Mouse (Mus musculus): ENCODE data around the gene Ttl. TPM values are rescaled to one million over a fixed set of nuclear protein-coding genes. Genes with fewer than 3 reads are reported as not detected.
A peak's percentile ranks its signal among the peaks of the same experiment; 100 is the strongest.

The Ttl gene
- polyA plus RNA-seq, 1 experiment = 14.0 TPM

GRCm38 (mm10) chr2:129061456-129062059 lies 4.2 kb upstream of the Ttl start:
- Histone ChIP-seq H3K27ac (replicated peaks; ENCODE audit: low read depth, low read length) (no peak overlapping the region), H3K4me3 (ENCODE audit: insufficient read depth, low read depth, low read length) (no peak overlapping the region)

DNA sequence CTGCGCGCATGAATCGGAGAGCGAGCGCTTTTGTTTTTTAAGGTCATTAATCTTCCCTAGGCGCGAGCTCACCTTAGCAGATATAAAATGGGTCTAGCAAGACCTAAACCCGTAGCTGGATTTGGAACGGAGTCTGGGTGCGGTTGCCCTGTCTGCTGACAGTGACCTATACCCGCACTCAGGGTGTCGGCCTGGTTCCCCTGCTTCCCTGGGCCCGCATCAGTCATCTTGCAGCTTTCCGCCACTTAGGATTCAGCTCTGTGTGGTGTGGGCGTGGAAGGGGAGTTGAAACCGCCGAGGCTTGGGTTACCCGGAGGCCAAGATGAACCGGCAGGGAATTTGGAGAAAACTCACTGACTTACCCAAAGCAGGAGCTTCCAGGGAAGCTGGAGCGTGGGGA lies 584 bp downstream of the Ttl start:
- H3K27ac ChIP-seq (replicated peaks; ENCODE audit: low read depth, low read length) = 0 out of 2 replicates have a peak overlapping the region, but pooled peaks have one; percentile 25
- peak overlapping the region; percentile 94 for H3K4me3 ChIP-seq (ENCODE audit: insufficient read depth, low read depth, low read length)
- peaks cover 6% of the 10 kb centered on the region for H3K4me1 ChIP-seq (ENCODE audit: control insufficient read depth, insufficient read depth, insufficient read length, low read length)

More at GRCm38 (mm10) chr2:129061456-129062059, 4.2 kb upstream of the Ttl start:
- peaks cover under 1% of the 10 kb centered on the region; the same call in 1 of the 2 replicates for H3K4me1 ChIP-seq (ENCODE audit: control insufficient read depth, insufficient read depth, insufficient read length, low read length)

GRCm38 (mm10) chr2:129070296-129070695 lies 4.6 kb downstream of the Ttl start:
- Histone ChIP-seq H3K4me3 (ENCODE audit: insufficient read depth, low read depth, low read length) (no peak overlapping the region), H3K27ac (replicated peaks; ENCODE audit: low read depth, low read length) (no peak overlapping the region), H3K4me1 (ENCODE audit: control insufficient read depth, insufficient read depth, insufficient read length, low read length) (peaks cover 6% of the 10 kb centered on the region)

DNA sequence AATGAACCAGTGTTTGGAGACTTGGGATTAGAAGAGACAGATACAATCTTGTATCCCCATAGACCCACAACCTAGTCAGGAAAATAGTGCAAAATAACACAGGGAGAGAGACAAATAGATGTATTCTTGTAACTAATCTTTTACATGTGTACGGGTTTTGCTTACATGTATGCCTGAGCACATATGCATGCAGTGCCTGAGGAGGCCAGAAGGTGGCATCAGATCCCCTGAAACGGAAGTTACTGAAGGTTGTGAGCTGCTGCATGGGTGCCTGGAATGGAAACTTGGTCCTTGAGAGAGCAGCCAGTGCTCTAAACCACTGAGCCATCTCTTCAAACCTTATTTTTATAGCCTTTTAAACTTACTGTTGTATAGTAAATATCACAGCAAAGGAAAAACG lies 12.6 kb downstream of the Ttl start:
- Histone ChIP-seq H3K4me1 (ENCODE audit: control insufficient read depth, insufficient read depth, insufficient read length, low read length) (no peaks in the 10 kb centered on the region), H3K27ac (replicated peaks; ENCODE audit: low read depth, low read length) (no peak overlapping the region), H3K4me3 (ENCODE audit: insufficient read depth, low read depth, low read length) (no peak overlapping the region)

DNA sequence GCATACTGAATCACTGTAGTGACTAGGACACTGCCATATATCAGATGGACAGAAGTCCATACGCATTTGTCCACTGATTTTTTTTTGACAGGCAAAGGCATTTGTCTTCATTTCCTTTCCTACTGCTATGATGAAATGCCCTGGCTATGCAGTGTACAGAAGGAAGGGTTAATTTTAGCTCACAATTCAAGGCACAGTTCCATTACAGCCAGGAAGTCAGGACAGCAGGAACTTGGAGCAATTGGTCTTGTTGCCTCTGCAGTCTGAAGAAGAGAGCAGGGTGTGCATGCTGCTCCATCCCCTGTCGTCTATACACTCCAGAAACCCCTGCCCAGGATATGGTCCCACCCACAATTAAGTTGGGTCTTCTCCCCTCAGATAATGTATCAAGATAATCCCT lies 13.5 kb downstream of the Ttl start:
- Histone ChIP-seq H3K4me1 (ENCODE audit: control insufficient read depth, insufficient read depth, insufficient read length, low read length) (no peaks in the 10 kb centered on the region), H3K4me3 (ENCODE audit: insufficient read depth, low read depth, low read length) (no peak overlapping the region), H3K27ac (replicated peaks; ENCODE audit: low read depth, low read length) (no peak overlapping the region)

DNA sequence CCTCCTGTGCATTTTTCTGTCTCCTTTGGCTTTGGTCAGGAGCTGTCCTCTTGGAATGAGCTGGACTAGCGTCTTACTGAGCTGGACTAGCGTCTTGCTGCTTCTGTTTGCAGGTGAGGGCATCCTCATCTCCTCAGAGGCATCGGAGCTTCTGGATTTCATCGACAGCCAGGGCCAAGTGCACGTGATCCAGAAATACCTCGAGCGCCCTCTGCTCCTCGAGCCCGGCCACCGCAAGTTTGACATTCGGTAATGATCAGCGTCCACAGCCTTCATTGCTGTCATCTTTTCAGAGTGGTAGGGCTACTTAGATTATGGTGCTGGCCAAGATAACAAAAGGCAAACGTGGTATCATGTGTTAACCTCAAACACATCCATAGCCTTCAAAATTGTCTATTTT lies 15.4 kb downstream of the Ttl start:
- Histone ChIP-seq H3K4me3 (ENCODE audit: insufficient read depth, low read depth, low read length) (no peak overlapping the region), H3K27ac (replicated peaks; ENCODE audit: low read depth, low read length) (no peak overlapping the region), H3K4me1 (ENCODE audit: control insufficient read depth, insufficient read depth, insufficient read length, low read length) (no peaks in the 10 kb centered on the region)

GRCm38 (mm10) chr2:129083514-129083913 lies 17.8 kb downstream of the Ttl start:
- Histone ChIP-seq H3K4me1 (ENCODE audit: control insufficient read depth, insufficient read depth, insufficient read length, low read length) (no peaks in the 10 kb centered on the region), H3K4me3 (ENCODE audit: insufficient read depth, low read depth, low read length) (no peak overlapping the region), H3K27ac (replicated peaks; ENCODE audit: low read depth, low read length) (no peak overlapping the region)

- H3K4me3 ChIP-seq (ENCODE audit: insufficient read depth, low read depth, low read length) = no peak overlapping the region
- H3K4me1 ChIP-seq (ENCODE audit: control insufficient read depth, insufficient read depth, insufficient read length, low read length) = no peaks in the 10 kb centered on the region
- no peak overlapping the region for H3K27ac ChIP-seq (replicated peaks; ENCODE audit: low read depth, low read length)
Measured at GRCm38 (mm10) chr2:129084959-129085358, 19.2 kb downstream of the Ttl start.

DNA sequence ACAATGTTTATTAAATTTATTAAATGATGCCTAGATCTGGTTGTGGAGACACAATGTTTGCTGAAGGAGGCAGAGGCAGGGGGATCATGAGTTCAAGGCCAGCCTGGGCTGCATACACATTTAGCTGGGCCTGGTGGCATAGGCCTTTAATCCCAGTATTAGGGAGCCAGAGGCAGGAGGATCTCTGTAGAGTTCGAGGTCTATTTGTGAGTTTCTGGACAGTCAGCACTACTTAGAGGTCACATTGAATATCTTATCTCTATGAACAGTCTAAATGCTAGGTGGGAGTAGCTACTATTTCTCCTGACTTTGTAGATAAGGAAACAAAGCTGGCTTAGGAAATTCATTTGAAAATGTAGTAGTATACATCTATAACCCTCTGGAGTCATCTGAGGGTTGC lies 21.8 kb downstream of the Ttl start:
- Histone ChIP-seq H3K4me1 (ENCODE audit: control insufficient read depth, insufficient read depth, insufficient read length, low read length) (no peaks in the 10 kb centered on the region), H3K4me3 (ENCODE audit: insufficient read depth, low read depth, low read length) (no peak overlapping the region)

GRCm38 (mm10) chr2:129090370-129090769 lies 24.6 kb downstream of the Ttl start:
- Histone ChIP-seq H3K4me3 (ENCODE audit: insufficient read depth, low read depth, low read length) (no peak overlapping the region), H3K4me1 (ENCODE audit: control insufficient read depth, insufficient read depth, insufficient read length, low read length) (no peaks in the 10 kb centered on the region), H3K27ac (replicated peaks; ENCODE audit: low read depth, low read length) (no peak overlapping the region)

More for the DNA sequence above, 21.8 kb downstream of the Ttl start:
- no peak overlapping the region for H3K27ac ChIP-seq (replicated peaks; ENCODE audit: low read depth, low read length)

DNA sequence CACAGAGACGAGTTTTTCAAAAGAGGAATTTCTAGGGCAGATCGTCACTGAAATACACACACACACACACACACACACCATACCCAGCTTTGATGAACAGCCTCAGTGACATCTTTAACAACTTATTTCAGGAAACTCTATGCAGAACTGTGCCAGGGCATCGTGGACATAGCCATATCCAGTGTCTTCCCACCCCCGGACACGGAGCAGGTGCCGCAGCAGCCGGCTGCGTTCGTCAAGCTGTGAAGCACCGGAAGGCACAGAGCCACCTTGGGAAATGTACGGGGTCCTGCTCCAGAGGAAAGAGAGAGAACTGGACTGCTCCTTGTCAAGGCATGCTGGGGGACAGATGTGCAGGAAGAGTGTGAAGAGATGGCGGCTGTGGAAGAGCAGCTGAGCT lies 27.1 kb downstream of the Ttl start:
- H3K4me1 ChIP-seq (ENCODE audit: control insufficient read depth, insufficient read depth, insufficient read length, low read length) = no peaks in the 10 kb centered on the region
- no peak overlapping the region for H3K27ac ChIP-seq (replicated peaks; ENCODE audit: low read depth, low read length)
- no peak overlapping the region for H3K4me3 ChIP-seq (ENCODE audit: insufficient read depth, low read depth, low read length)

DNA sequence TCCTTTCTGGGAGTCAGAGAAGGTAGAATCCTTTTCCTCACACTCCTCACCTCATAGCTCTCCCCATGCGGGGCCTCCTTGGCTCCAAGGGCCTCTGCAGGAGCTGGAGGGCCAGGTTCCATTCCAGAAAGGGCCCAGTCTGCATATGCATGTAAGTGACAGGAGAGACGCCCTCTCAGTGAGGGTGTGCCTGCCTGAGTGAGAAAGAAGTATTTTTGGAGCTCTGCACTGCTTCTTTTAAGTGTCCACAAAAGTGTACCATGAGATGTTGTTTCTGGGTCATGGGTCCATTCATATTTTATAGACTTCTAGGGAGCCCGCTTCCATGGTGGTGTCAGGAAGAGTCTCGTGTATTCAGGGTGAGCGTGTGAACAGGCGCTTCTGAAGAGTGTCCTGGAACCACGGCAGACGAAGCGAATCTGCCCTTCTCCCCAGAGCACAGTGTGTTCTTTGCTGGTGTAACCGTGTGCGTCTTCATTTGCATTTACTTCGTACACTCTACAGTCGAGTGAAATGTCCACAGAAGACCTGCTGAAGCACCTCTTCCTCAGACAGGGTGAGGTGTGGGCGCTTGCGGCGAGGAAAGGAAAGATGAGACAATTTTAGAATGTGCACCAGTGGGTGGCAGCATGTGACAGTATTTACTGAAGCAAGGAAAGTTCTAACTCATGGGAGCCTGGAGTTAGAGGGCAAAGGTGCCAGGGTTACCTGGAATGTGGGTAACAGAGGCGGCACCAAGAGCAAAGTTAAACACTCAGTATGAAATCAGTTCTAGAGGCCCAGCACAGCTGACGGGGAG lies 28.4 kb downstream of the Ttl start:
- Histone ChIP-seq H3K4me3 (ENCODE audit: insufficient read depth, low read depth, low read length) (no peak overlapping the region), H3K27ac (replicated peaks; ENCODE audit: low read depth, low read length) (no peak overlapping the region), H3K4me1 (ENCODE audit: control insufficient read depth, insufficient read depth, insufficient read length, low read length) (no peaks in the 10 kb centered on the region)

DNA sequence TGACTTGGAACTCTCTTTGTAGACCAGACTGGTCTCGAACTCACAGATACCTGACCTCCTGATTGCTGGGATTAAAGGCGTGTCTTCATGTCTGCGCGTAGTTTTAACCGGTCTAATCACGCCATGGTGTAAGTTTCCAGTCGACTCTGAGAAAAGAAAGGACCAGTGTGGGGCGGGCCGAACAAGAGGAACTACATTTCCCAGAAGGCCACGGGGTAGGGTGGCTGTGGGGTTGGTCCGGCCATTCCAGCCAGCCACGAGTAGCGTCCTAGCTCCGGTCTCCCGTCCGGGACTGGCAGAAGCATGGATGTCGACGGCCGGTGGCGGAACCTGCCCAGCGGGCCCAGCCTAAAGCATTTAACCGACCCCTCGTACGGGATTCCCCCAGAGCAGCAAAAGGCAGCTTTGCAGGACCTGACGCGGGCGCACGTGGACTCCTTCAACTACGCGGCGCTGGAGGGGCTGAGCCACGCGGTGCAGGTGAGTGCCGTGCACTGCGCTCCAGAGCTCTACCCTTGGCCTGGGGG lies 35.1 kb downstream of the Ttl start, which contains the start of gene Polr1b:
Gene Polr1b (plus strand): TSS at position 212 of the 527 bp plus-strand sequence.
- Histone ChIP-seq H3K27ac (replicated peaks; ENCODE audit: low read depth, low read length) (no peak within 1 kb of the TSS), H3K4me3 (ENCODE audit: insufficient read depth, low read depth, low read length) (peak within 1 kb of the TSS; percentile 88), H3K4me1 (ENCODE audit: control insufficient read depth, insufficient read depth, insufficient read length, low read length) (peaks cover 3% of the 10 kb centered on the region; the same call in 1 of the 2 replicates)

DNA sequence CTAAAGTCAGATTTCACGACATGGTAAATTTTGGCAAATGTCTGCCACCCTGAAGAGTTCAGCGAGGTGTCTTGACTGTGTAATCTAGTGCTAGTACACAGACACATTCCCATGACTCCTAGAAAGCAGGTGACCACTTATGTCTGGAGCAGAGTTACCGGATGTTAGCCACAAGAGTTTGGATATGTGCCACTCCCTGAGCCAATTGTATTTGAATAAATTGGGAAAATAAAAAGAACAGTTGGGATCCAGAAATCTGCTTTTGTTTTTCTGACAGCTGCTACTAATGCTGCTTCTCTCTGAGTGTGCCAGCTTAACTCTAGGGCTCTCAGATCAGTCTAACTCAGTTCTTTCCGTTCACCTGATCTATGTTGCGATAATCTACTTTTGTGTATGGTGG lies 47.2 kb downstream of the Ttl start:
- H3K4me3 ChIP-seq (ENCODE audit: insufficient read depth, low read depth, low read length) = no peak overlapping the region
- no peak overlapping the region for H3K27ac ChIP-seq (replicated peaks; ENCODE audit: low read depth, low read length)
- no peaks in the 10 kb centered on the region for H3K4me1 ChIP-seq (ENCODE audit: control insufficient read depth, insufficient read depth, insufficient read length, low read length)

- H3K4me1 ChIP-seq (ENCODE audit: control insufficient read depth, insufficient read depth, insufficient read length, low read length) = no peaks in the 10 kb centered on the region
- H3K27ac ChIP-seq (replicated peaks; ENCODE audit: low read depth, low read length) = no peak overlapping the region
- H3K4me3 ChIP-seq (ENCODE audit: insufficient read depth, low read depth, low read length) = no peak overlapping the region
Measured at GRCm38 (mm10) chr2:129115706-129116367, 50.1 kb downstream of the Ttl start.
